Mouse (Mus musculus) ES-Bruce4 (cell line): ENCODE data around the gene Prkaa1. TPM values are rescaled to one million over a fixed set of nuclear protein-coding genes. Genes with fewer than 3 reads are reported as not detected.

Source experiments
- H3K27ac ChIP-seq: 2 replicates; pipeline ENCODE4 v1.5.1; 2012; ENCODE audit warnings: low read length, inconsistent platforms; ENCODE audit not compliant: insufficient read depth
- H3K27me3 ChIP-seq: 2 replicates; pipeline ENCODE4 v1.6.1; 2012; ENCODE audit warnings: mild to moderate bottlenecking, low read length, inconsistent platforms; ENCODE audit not compliant: control insufficient read depth, poor library complexity, insufficient read depth, severe bottlenecking
- H3K36me3 ChIP-seq: 2 replicates; pipeline ENCODE4 v1.6.1; 2012; ENCODE audit warnings: inconsistent platforms, mild to moderate bottlenecking, low read length, moderate library complexity; ENCODE audit not compliant: control insufficient read depth, poor library complexity, insufficient read depth, severe bottlenecking
- H3K4me1 ChIP-seq: one replicate; pipeline ENCODE4 v1.8.1; 2011; ENCODE audit warnings: low read length; ENCODE audit not compliant: control insufficient read depth, insufficient read depth
- H3K4me3 ChIP-seq: 2 replicates; pipeline ENCODE4 v1.5.1; 2011; ENCODE audit warnings: low read depth, mild to moderate bottlenecking, low read length
- H3K9ac ChIP-seq: 2 replicates; pipeline ENCODE4 v1.6.1; 2012; ENCODE audit warnings: low read depth, mild to moderate bottlenecking, inconsistent platforms; ENCODE audit not compliant: poor library complexity, severe bottlenecking
- H3K9me3 ChIP-seq: replicated peaks from 2 replicates; pipeline ENCODE4 v1.6.1; 2012; ENCODE audit warnings: mild to moderate bottlenecking, low read length, inconsistent platforms; ENCODE audit not compliant: control insufficient read depth, poor library complexity, insufficient read depth, severe bottlenecking
- CTCF ChIP-seq: IDR thresholded peaks from one replicate; pipeline ENCODE4 v1.8.1; 2011; ENCODE audit warnings: low read depth, low read length
- EP300 ChIP-seq: IDR thresholded peaks from 2 replicates; pipeline ENCODE4 v1.6.1; 2011; ENCODE audit warnings: low read depth, low read length; ENCODE audit not compliant: insufficient read depth
- POLR2A ChIP-seq: IDR thresholded peaks from one replicate; pipeline ENCODE4 v1.8.1; 2011; ENCODE audit warnings: low read length; ENCODE audit not compliant: insufficient read depth
- polyA plus RNA-seq: library from polyadenylated mRNA; stranded (reverse); fragments of >200 nt; gene quantifications from 2 replicates; pipeline ENCODE4 v1.2.4, GENCODE M21; 2011; ENCODE audit warnings: low read depth; ENCODE audit not compliant: missing spikeins, insufficient read depth, insufficient read length

Prkaa1 gene
- polyA plus RNA-seq, 1 experiment = 26.0 TPM

DNA sequence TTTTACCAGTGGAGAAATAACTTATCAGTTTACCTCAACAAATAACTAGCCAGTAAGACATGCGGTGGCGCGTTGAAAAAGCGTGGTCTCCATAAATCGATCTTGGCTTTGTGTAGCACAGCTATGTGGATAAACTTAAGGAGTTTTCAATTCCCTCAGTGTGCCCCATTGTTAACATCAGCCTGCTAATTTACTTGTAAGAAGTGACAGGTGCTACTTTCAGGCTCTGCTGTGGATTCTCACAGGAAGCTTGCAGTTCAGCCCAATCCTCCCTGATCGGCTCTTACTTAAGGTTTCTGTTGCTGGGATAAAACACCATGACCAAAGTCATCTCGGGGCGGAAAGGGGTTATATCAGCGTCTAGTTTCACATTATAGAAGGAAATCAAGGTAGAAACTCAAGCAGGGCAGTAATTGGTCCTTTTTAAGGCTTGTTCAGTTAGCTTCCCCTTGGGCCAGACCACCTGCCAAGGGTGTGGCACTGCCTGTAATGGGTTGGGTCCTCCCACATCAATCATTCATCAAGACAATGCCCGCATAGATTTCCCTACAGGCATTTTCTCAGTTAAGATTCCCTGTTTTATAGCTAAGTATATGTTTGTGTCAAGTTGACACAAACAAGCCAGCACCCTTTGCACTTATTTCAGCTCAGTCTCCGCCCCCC lies 41.1 kb downstream of the Prkaa1 start:
- Histone ChIP-seq H3K9ac (peak overlapping the region; percentile 75), H3K36me3 (no peaks in the 10 kb centered on the region), H3K27me3 (no peaks in the 10 kb centered on the region), H3K27ac (peak overlapping the region; percentile 91), H3K9me3 (no peaks in the 10 kb centered on the region), H3K4me1 (no peaks in the 10 kb centered on the region), H3K4me3 (peak overlapping the region; percentile 91)
- TF ChIP-seq CTCF = no peak
- no peak for TF ChIP-seq EP300

DNA sequence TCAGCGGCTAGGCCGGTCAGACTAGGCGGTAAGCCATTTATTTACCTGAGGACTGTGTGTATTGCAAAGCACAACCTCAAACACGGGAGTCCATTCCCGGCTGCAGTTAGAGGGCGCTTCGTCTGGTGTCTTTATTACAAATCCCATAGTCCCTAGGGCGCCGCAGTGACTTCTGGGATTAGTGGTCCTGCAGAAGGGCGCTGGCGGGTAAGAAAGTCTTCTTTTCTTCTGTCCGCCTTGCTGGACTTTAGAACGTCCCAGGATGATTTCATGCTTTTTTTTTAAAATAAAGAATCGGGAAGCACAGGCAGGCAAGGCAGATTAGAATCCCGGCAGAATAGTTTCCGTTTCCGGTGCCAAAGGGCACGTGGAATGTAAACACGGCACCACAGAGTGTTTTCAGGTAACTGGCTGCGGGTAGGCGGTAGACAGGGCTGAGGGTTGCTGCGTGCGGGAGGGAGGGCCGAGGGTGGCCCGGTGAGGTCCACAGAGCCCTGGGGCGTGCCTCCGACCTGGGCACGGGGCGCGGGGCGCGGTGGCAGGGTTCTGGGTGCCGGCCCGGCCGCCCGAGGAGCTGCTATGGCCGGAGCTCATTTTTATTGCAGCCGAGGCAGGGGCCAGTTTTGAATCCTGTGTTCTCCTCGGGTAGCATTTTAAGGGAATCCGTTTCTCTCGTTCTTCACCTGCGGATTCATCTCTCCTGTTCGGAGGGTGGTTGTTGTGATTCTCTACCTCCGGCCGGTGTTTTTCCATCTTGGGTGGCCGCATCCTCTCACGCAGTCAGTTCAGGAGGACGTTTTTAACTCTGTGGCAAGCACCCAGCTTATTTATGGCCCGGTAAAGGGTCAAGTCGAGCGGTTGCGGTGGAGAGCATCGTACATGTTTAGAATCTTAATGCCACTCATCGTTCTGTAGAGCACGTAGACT lies 42.0 kb downstream of the Prkaa1 start, which contains the start of gene Ttc33:
Gene Ttc33, plus strand, starts transcription at position 160 of the 927 bp plus-strand sequence.
- H3K9me3 ChIP-seq = no peaks in the 10 kb centered on the region
- peak within 1 kb of the TSS; percentile 91 for H3K4me3 ChIP-seq
- peaks cover 3% of the 10 kb centered on the region; the same call in 1 of the 2 replicates for H3K36me3 ChIP-seq
- TF ChIP-seq EP300 (no peak), POLR2A (peak; percentile 20), CTCF (peak; percentile 23)
- H3K4me1 ChIP-seq = no peaks in the 10 kb centered on the region
- H3K27ac ChIP-seq = peak within 1 kb of the TSS; percentile 91
- H3K27me3 ChIP-seq = no peaks in the 10 kb centered on the region
- H3K9ac ChIP-seq = peak within 1 kb of the TSS; percentile 75

- no peaks in the 10 kb centered on the region for H3K4me1 ChIP-seq
- H3K9me3 ChIP-seq = no peaks in the 10 kb centered on the region
- TF ChIP-seq POLR2A (no peak), EP300 (no peak), CTCF (no peak)
Observed at GRCm38 (mm10) chr15:5186293-5186675, 42.6 kb downstream of the Prkaa1 start.

DNA sequence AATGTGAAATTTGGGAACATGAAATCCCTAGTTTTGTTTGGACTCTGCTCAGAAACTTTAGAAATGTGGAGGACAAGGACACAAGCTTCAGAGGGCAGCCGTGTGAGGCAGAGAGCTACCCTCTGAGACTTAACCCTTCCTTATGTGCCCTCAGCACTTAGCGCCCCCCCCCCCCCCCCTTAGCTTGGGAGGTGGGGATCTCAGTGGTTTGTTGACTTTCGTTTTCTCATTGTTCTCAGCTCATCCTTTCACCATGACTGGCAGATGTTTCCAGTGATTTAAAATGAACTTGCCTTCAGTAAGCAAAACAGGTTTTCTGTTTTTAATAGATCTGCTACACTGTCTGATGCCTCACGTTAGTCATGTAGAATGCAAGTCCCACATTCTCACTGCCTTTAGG lies 43.5 kb downstream of the Prkaa1 start:
- Histone ChIP-seq H3K4me1 (no peaks in the 10 kb centered on the region), H3K9me3 (no peaks in the 10 kb centered on the region), H3K36me3 (peaks cover 5% of the 10 kb centered on the region; the same call in 1 of the 2 replicates), H3K27me3 (no peaks in the 10 kb centered on the region), H3K27ac (no peak overlapping the region), H3K4me3 (no peak overlapping the region), H3K9ac (no peak overlapping the region)
- no peak for TF ChIP-seq CTCF
- TF ChIP-seq EP300 = no peak
- no peak for TF ChIP-seq POLR2A

More at GRCm38 (mm10) chr15:5186293-5186675, 42.6 kb downstream of the Prkaa1 start:
- Histone ChIP-seq H3K9ac (peak overlapping the region; percentile 75), H3K4me3 (peak overlapping the region; percentile 91), H3K27ac (peak overlapping the region; percentile 42; the same call in 1 of the 2 replicates), H3K36me3 (peaks cover 5% of the 10 kb centered on the region; the same call in 1 of the 2 replicates), H3K27me3 (no peaks in the 10 kb centered on the region)

- Histone ChIP-seq H3K27me3 (no peaks in the 10 kb centered on the region), H3K27ac (no peak overlapping the region), H3K36me3 (peaks cover 8% of the 10 kb centered on the region), H3K4me3 (no peak overlapping the region), H3K9ac (no peak overlapping the region), H3K4me1 (no peaks in the 10 kb centered on the region), H3K9me3 (no peaks in the 10 kb centered on the region)
- no peak for TF ChIP-seq EP300
- no peak for TF ChIP-seq CTCF
- no peak for TF ChIP-seq POLR2A
Observed at GRCm38 (mm10) chr15:5188029-5188428, 44.4 kb downstream of the Prkaa1 start.
